Mouse (Mus musculus) olfactory bulb, adult 2 months (tissue): ENCODE measurements around the gene Axin1.

ENCODE experiments used
- CTCF ChIP-seq: fragments of 200-500 bp; IDR thresholded peaks from 2 replicates; pipeline ENCODE4 v1.5.1; 2012; ENCODE audit warnings: low read depth, mild to moderate bottlenecking, low read length, moderate library complexity; ENCODE audit not compliant: insufficient read depth
- POLR2A ChIP-seq: fragments of 200-500 bp; IDR thresholded peaks from 2 replicates; pipeline ENCODE4 v1.6.1; 2012; ENCODE audit warnings: mild to moderate bottlenecking, low read depth, low read length, moderate library complexity; ENCODE audit not compliant: insufficient read depth

DNA sequence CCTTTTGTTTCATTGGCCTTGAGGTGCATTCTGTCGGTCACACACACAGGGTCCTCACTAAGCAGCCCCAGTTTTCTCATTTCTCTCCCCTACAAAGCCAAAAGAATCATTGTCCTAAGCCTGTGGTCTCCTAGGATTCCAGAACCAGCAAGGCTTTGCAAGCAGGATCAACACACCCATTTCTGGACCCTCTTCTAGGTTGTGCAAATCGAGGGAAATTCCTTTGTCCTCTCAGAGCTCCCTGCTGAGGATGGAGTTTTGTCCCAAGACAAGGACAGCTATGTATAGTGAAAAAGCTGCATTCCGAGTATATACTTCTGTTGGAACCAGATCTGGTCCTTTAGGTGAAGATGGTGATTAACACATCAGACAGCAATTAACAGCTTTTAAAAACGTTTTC, 28.3 kb upstream of the Axin1 start:
- TF ChIP-seq CTCF (no peak), POLR2A (no peak)
